Mouse (Mus musculus): ENCODE measurements around the gene Lrrn4.
A peak's percentile ranks its signal among the peaks of the same experiment; 100 is the strongest.

The Lrrn4 gene

DNA sequence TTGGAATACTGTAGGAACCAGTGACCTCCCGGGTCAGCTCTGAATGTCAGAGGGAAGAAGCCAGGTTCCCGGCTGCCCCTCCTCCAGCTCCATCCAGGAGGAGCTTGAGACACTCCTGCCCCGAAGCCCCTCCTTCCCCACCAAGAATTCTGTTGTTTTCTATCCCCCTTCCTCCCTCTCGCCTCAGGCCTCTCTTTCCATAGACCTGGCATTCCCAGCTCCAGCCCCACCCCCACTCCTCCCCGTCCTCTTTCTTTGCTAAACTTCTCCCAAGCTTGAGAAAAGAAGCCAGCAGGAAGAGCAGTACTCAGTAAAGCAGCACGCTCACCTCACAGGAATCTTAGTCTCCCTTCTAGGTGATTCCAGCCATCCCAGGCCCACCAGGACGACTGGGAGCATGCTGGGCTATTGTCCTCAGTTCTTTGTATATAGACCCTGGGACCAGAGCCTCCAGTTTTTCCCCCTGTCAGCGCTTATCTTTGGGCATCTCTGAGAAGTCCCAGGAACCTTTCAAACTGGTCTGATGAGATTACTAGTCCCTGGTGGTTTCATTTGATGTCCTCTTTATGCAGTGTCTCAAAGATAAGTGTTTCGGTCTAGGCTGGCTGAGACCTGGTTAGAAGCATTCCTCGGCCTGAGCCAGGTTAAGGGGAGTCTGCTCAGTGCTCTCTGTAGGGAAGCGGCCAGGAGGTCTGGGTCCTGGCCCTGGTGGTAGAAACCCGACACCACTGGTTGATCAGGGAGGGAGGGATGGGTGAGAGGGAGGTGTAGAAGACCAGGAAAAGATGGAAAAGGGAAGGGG, at the start of gene Lrrn4:
Gene Lrrn4, minus strand, starts transcription at position 48 of the 802 bp plus-strand sequence.
- no peak for DNase-seq

DNA sequence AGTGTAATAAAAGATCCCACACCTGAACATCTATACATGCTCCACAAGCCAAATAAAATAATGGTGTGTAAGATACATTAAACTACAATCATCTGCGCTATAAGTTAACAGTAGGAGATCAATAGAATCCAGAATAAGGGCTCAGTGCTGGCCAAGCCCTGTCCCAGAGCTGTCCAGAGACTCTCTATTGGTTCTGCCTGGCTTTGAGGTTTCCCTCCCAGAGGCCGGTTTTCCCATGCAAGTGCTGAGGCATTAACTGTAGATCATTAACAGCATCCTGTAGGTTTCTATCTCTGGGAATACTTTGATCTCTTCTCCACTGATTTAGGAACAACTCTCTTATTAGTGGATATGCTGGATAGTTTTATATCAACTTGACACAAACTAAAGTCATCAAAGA, 48.3 kb upstream of the Lrrn4 start:
- no peak for DNase-seq

DNA sequence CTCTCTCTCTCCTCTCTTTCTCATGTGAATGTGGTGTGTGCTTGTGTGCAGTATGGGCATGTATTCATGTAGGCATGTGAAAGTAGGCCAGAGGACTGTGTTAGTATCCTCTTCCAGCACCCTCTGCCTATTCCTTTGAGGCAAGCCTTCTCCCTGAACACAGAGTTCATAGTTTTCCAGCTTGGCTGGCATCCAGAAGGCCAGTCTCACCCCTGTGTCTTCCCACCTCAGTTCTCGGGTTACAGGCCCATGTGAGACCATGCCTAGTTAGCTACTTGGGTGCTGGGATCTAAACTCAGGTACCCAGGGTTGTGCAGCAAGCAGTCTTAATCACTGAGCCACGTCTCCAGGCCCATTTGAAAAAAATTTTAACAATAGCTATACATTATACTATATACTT, 47.2 kb upstream of the Lrrn4 start:
- no peak for DNase-seq

DNA sequence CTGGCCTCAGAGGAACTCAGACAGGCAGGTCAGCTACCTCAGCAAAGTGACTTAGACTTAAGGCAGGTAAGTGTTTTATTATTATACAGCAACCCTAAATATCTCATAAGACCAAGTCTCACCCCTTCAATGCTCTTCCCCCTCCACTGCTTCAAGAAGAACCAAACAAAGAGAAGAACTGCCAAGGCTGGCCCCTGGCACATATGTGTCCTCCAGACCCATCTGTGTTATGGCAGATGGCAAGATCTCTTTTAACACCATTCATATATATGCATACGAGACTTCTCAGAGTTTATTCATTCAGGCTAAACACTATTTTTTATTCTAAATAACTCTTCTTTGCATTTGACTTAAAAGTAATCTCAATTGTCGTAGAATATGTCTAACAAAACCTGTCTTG, 46.6 kb upstream of the Lrrn4 start:
- DNase-seq = no peak

DNA sequence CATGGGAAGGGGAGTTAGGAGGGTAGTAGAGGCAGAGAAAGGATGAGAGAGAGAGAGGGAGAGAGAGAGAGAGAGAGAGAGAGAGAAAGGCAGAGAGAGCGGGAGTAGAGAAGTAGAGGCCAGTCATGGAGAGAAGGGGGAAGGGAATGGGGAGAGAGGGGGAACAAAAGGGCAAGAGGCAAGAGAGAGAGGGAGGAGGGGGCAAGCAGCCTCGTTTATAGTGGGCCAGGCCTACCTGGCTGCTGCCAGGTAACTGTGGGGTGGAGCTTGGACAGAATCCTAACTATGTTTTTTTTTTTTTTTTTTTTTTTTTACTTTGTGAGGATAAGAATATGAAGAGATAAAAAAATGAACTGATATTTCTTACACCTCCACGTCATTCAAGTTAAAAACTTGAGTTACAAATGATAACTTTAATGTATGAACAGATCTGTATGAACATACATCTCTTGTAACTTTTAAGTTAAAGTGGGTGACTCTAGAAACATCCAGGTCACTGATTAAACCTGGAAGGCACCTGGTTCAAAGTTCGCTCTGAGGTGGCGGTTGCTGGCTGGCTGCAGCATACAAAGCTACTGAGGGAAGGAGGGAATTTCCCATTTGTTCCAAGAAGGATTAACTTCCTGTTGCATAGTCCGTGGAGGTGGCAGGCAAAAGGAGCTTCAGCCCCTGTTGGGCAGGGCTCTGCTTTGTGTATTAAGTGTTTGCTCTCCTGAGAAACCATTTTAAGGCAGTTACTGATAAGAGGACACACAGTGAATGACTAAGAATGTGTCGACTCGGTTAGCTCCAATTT, 42.8 kb upstream of the Lrrn4 start:
- DNase-seq = no peak

DNA sequence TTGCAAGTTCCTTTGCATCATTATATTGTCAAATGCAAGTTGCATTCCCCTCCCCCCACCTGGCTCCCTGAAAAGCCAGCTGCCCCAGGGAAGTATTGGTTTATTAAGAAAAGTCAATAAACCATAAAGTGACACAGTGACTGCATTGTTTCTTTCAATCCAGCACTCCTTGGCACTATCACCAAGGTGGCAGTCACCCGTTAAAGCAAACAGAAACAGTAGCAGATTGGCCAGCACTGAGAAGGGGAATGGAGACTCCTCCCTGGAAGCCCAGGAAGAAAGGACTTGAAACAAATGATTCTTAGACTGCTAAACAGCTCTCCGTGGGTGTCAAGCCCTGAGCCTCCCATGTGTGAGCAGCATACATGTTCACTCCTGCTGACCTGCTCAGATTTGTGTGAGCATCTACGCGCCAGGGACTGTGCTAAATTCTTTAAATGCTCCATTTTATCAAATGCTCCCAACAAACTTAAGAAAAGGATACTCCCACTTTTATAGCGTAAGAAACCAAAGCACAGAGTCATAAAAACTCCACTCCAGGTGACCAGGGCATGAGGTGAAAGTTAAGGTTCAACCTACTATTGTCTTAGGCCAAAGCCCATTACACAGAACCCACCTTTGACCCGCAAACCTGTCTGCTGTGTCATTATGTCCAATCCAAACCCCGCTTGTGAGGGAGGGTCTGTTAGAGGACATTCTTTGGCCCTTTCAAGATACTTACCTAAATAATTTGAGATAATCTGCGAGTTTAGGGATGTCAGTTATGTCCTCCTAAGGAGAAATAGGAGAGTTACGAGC, 41.6 kb upstream of the Lrrn4 start:
- DNase-seq = no peak

DNA sequence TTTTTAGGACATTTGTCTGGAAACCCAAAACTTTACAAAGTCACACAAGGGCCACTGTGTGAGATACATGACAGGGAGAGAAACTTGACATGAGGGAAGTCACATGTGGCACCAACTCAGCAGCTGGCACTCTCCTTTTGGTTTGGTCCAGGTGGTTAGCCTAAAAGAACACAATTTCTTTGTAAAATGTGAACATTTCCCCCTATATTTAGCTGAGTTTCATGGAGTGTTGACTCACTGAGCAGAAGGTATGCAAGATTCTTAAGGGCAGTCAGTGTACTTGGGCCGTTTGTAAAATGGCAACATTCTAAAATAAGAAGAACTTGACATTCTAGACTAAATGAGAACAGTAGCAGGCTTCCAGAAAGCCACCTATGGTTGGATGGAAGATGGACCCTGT, 34.1 kb upstream of the Lrrn4 start:
- peak; percentile 5 for DNase-seq

DNA sequence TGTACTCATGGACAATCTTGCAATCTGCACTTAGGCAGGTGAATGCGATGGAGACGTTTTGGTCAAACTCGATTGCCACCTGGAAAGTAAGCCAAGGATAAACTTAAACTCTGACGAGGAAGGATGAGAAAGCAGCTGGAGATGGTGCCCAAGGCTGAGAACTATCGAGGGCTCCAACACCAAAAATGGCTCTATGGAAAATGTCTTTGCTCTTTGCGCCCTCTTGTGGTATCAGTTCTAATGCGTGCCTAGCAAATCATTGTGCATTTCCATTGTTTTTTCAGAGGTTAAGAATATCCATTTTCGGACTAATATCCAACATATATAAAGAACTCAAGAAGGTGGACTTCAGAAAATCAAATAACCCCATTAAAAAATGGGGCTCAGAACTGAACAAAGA, 26.1 kb upstream of the Lrrn4 start:
- DNase-seq = peak; percentile 39

DNA sequence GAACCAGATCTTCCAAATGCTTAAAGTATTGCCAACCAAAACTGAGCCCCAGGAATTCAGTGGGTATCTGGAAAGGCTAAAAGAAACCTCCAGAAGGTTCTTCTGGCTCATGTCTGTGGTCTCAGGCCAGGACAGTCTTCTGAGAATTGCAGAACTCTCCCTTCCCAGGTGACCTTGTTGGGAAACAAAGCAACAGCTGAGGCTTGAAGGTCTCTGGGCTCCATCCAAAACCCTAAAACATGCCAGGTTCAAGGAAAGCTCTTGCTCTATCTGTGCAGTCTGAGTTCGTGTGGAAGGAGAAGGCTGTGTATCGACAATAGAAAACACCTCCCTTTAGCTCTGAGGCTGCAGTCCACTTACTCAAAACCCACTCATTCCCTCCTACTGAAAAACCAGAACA, 24.3 kb upstream of the Lrrn4 start:
- DNase-seq = no peak

DNA sequence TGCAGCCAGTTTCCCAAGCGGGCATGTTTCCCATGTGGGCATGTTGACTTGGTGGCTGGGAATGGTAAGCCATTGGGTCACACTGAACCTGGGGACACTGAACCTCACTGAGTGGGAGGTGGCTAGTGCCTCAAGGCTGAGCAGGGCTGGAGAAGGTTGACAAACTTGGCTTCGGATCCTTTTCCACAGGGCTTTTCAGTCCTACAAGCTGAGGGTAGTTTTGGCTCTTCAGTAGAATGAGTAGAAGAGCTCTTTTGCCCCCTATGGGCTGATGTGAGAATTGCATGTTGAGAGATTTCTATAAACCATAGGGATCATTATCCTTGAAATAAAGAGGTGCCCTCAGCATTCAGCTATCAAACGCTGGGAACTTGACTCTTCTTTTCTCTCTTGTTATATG, 22.8 kb upstream of the Lrrn4 start:
- peak; percentile 64 for DNase-seq

DNA sequence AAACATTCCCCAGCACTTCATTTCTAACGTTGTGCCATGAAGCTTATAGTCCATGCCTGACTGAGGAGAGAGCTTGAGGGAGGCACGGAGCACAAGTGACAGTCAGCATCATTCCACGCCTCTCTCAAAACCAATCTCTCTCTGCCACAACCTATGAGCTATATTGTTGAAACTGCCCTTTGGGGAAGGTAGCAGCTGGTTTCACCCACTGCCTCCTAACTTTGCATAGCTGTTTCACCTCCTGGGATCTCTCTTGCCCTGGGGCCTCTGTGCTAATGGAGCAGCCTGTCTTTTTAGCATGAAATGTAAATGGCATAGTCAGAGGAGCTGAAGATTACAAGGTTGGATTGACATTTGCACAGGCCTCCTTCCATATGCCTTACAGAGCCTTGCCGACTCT, 21.4 kb upstream of the Lrrn4 start:
- no peak for DNase-seq

DNA sequence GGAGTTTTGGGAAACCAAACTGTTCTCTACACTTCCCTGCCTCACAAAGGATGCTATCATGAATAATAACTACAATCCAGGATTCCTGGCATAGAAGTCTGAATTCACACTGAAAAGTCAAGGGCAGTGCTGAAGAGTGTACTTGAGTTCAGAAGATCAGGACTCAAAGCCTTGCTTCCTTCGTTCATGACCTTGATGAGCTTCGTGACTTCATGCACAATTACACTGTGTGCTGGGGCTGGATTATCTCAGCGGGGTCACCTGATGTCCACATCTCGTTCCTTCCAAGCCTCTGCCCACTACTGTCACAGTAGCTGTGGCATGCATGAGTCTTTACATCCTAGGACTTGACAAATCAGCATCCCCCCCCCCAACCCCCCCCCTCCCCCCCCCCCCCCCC, 20.9 kb upstream of the Lrrn4 start:
- no peak for DNase-seq

DNA sequence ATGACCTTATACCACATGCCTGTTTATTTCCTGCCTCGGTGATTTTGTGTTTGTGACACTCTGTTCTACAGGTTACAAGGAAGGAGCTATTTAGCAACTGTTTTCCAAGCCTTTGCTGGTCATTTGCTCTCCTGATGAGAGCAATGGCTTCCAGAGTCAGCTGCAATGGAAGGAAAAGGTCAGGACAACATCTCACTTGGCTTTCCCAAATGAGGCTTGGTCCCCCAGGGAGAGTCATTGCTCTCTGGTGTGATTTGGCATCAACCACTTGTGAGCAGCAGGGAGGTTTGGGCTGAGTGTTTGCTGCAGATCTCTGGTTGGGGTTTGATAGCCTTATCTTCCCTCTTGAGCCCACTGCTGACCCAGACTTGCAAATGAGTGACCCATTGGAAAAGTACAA, 19.9 kb upstream of the Lrrn4 start:
- no peak for DNase-seq

DNA sequence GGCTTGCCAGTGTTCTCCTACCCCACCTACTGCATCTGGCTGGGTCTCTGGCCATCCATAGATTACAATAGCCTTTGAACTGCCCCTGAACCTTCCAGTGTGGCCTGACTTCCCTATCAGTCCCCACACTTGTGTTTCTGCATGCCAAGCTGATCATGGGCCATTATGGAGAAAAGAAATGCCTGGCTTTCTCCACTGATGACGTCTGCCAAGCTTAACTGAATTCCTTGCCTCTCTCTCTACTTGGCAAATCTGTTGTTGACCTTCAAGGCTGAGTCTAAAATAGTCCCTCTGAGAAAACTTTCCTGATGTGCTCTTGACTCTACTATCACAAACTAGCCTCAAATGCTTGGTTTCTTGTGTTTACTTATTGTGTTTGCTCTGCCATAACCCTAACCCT, 17.5 kb upstream of the Lrrn4 start:
- no peak for DNase-seq

DNA sequence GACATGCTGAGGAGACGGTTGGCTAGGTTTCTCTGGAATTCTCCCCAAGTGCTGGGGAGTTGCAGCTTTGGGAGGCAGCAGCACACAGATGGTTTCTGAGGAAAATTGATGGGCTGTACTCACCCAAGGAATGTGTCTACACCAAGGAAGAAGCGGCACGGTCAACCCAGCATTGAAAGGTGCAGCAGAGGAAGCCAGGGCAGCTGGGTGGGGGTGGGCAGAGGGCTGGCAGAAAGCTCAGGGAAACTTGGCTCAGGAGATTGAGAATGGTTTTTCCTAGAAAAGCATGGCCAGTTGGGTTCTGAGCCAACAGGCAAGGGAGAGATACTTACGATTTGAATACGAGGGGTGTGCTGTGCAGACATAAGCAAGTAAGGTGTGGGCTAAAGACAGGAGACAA, 13.1 kb upstream of the Lrrn4 start:
- DNase-seq = no peak

DNA sequence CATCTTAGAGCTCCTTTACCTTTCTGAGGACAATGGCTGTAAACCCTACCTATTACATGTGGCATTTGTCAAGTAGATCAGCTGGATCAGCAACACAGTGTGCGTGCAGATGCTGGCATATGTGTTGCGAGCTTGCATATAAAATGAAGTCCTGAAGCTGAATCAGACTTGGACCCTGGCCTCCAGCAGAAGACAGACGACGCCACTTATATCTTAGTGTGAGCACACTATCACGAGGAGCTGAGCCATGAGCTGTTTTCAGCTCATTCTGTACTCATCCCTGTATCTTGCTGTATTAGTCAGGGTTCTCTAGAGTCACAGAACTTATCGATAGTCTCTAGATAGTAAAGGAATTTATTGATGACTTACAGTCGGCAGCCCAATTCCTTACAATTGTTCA, 4.6 kb upstream of the Lrrn4 start:
- DNase-seq = peak; percentile 18

DNA sequence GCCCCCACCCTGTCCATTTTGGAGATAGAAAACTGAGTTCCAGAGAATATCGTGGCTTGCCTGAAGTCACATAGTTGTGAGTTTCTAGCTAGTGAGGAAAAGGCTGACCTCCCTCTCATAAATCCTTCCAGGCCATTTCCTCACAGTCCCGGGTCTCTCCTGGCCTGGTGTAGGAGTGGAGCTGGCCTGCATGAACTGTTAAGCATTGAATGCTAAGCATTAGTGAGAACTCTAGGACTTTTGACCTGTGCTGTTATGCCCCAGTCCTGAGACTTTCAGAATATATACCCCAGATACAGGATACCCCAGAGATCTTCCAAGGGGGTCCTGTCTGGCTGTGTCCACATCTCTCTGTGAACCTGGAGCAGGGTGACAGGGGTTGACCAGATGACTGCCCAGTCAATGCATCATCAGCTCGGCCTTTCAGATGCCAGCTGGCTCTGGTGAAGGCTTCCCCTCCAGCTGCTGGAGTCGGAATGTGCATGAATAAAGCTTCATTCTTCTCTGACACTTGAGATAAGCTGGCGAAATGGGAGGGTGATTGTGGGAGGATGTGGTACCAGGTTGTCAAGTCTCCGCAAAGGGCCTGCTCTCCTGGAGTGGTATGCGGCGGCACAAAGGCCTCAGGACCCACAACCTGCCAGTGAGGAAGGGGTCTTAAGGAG, 3.7 kb upstream of the Lrrn4 start:
- DNase-seq = no peak

DNA sequence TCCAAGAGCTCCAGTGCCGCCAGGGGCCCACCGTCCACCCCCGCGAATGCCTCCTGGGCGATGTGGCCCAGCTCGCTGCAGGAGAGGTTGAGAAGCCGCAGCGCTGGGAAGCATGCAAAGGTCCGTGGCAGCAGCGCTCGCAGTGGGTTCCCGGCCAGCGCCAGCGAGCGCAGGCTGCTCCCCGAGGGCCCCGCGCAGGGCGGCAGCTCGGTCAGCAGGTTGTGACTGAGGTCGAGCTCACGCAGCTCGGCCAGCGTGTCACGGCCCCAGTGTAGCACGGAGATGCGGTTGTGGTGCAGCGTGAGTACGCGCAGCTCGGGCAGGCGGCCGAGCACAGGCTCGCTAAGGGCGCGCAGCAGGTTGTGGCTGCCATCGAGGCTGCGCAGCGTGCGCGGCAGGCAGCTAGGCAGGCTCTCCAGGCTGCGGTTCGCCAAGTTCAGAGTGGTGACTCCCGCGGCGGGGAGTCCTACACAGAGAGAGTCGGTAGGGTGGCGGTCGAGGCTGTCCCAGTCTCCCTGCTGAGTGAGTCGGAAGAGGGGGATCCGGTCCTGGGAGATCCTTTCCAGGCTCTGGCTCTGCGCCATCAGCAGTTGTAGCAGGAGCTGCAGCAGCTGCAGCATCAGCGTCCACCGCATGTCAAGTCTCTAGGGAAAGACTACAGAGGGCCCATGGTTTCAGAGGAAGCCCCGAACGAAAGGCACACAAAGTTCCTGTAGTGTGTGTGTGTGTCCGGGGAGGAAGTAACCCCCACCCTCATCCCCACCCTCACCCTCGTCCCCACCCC, 1.2 kb downstream of the Lrrn4 start:
- DNase-seq = no peak

DNA sequence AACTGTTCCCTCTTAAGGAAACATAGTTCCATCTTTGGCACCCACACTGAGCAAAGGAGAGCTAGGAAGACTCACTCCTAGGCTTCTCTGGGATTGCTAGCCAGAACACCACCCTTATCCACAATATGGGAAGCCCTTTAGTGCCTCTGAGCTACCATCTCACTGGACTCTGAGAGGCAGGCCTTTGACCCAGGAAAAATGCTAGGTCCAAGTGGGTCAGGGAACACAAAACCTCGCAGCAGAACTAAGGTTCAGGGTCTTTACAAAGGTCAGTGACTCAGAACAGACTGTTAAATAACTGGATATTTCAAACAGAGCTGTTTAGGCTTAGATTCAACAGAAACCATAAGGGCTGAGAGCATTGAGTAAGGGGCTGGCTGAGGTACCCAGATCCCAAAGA, 3.7 kb downstream of the Lrrn4 start:
- no peak for DNase-seq

DNA sequence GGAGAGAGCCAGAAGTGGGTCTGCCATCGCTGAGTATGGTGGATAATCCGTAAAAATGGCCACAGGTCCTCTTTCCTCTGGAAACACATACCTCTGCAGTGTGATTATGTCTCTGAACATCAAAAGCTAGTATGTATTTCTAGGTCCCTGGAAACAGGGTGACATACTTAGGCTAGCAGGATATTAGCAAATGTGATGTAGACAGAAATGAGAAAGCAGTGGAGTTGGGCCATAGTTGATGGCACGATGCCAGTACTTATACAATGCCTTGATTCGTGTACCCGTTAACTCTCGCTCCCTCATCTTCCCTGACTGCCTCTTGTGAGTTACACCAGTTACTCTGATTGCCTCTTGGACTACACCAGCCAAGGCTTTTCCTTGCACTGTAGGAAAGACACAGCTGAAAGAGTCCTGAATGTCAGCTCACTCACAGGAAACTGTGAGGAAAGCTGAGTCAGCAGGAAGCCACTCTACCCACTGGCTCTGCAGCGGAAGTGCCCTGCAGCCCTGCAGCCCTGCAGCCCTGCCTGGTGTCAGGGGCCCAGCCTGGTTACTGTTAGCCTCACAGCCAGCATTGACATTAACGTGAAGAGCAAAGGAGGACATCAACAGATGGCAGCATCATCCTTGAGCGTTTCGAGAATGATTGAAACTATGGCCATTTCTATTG, 6.9 kb downstream of the Lrrn4 start:
- no peak for DNase-seq

DNA sequence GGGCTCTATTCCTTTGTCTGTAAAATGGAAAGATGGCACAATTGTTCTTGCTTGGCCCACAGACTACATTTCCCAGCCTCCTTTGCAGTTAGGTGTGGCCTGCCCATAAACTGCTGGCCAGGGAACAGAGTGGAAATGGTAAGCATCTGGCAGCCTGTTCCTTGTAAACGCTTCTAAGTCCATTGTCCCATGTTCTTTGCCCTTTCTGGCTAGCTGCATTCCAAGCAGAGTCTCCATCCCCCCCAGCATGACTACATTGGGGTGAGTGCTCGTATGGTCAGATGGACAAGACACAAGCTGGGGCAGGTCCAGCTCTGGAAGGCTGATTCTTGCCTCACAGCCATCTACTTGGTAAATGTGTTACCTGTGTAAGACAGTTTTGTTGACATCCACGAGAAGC, 9.0 kb downstream of the Lrrn4 start:
- no peak for DNase-seq

DNA sequence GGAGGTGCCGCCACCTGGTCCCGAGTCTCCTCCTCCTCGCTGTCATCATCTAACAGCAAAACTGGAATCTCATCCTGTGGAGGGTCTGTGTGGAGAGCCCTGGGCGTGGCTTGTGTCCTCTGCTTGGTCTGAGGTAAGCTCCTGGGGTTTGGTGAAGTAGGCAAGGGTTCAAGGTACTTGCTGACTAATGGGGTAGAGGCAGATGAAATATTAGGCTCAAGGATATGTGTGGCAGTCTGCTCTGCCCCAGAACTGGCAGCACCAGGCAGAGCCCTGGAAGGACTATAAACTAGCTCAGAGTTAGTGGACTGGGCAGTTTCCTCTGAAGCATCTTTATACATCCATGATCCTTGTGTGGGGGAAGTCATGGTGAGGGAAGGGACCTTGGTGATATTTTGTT, 10.4 kb downstream of the Lrrn4 start:
- DNase-seq = no peak
